Mouse (Mus musculus) activated CD4-positive, CD25-positive, alpha-beta regulatory T cell, adult 4 months (primary cell): ENCODE data around the gene Gm9844. TPM values are rescaled to one million over a fixed set of nuclear protein-coding genes. Genes with fewer than 3 reads are reported as not detected.

ENCODE experiments used
- ATAC-seq: one replicate; pipeline ENCODE4 v1.8.0; 2017
- polyA plus RNA-seq, 2 experiments: library from polyadenylated mRNA; unstranded; fragments of 100-300 nt; shearing (Covaris generic); gene quantifications; one replicate each; pipeline ENCODE4 v1.2.1; 2017

The Gm9844 gene
- polyA plus RNA-seq, 2 experiments from 2014 or later: 17.0 to 65.7 TPM

- no peak for ATAC-seq
These were observed 40.2 kb downstream of the Gm9844 start for GRCm38 (mm10) chr7:24902264-24902629.

- no peak for ATAC-seq
These were observed 40.8 kb downstream of the Gm9844 start, which contains the start of gene Arhgef1 for GRCm38 (mm10) chr7:24902630-24903443. Gene Arhgef1 (plus strand): TSS chr7:24902912.

- ATAC-seq: no peak
These were observed 41.4 kb downstream of the Gm9844 start for GRCm38 (mm10) chr7:24903444-24903825.

GRCm38 (mm10) chr7:24904070-24904483, 42.1 kb downstream of the Gm9844 start:
- peak; percentile 69 for ATAC-seq

- no peak for ATAC-seq
These were observed 42.9 kb downstream of the Gm9844 start for GRCm38 (mm10) chr7:24904936-24905335.

GRCm38 (mm10) chr7:24906551-24906950, 44.5 kb downstream of the Gm9844 start:
- ATAC-seq: no peak

- ATAC-seq: peak; percentile 73
These were observed 45.3 kb downstream of the Gm9844 start for GRCm38 (mm10) chr7:24907211-24907748.

Other genes with a start within 250 kb of the Gm9844 start
- not detected for gene Lypd3, start 225.7 kb upstream of the Gm9844 start, polyA plus RNA-seq
- not detected for gene Tex101, start 185.5 kb upstream of the Gm9844 start, polyA plus RNA-seq
- not detected for gene BC049730, start 153.0 kb upstream of the Gm9844 start, polyA plus RNA-seq
- not detected for gene Gm4763, start 135.3 kb upstream of the Gm9844 start, polyA plus RNA-seq
- under 1 TPM; 0.28 TPM for gene Cd177, start 101.9 kb upstream of the Gm9844 start, polyA plus RNA-seq
- gene Ceacam10, start 85.0 kb upstream of the Gm9844 start, polyA plus RNA-seq: not detected
- gene Lypd4, start 7.7 kb downstream of the Gm9844 start, polyA plus RNA-seq: not detected
- gene Dmrtc2, start 7.8 kb downstream of the Gm9844 start, polyA plus RNA-seq: not detected
- over 10,000 TPM; 11,194 to 11,919 TPM for gene Rps19, start 22.2 kb downstream of the Gm9844 start, polyA plus RNA-seq
- 10 to 100 TPM in 1 of 2 experiments, 1 to 10 TPM in 1; 1.7 to 22.3 TPM for gene Cd79a, start 35.2 kb downstream of the Gm9844 start, polyA plus RNA-seq
- 100 to 1,000 TPM; 164 to 173 TPM for gene Arhgef1, start 40.7 kb downstream of the Gm9844 start, polyA plus RNA-seq
- not detected for gene Gm4881, start 82.3 kb downstream of the Gm9844 start, polyA plus RNA-seq
- gene Rabac1, start 110.5 kb downstream of the Gm9844 start, polyA plus RNA-seq: 100 to 1,000 TPM; 190 to 202 TPM
- gene Atp1a3, start 143.7 kb downstream of the Gm9844 start, polyA plus RNA-seq: under 1 TPM; 0.65 to 0.92 TPM
- gene Grik5, start 210.1 kb downstream of the Gm9844 start, polyA plus RNA-seq: 1 to 10 TPM; 2.2 to 2.4 TPM
- 10 to 100 TPM in 1 of 2 experiments, 1 to 10 TPM in 1; 8.9 to 14.2 TPM for gene Zfp574, start 210.4 kb downstream of the Gm9844 start, polyA plus RNA-seq